Mouse (Mus musculus) lung, embryonic 15.5 days (tissue): ENCODE data around the gene Cxcl17. TPM values are rescaled to one million over a fixed set of nuclear protein-coding genes. Genes with fewer than 3 reads are reported as not detected.
"Not testable (repeated sequence)": the region's sequence is repeated elsewhere in the genome, so short reads cannot be mapped to it uniquely, and the experiment has no call there.

Source experiments
- ATAC-seq: fragments of 200-750 bp; cut with Nextera tagmentation; 2 replicates; pipeline ENCODE4 v1.8.0; 2017; ENCODE audit warnings: moderate number of reproducible peaks, borderline replicate concordance; ENCODE audit not compliant: low FRiP score, low TSS enrichment; ENCODE audit errors: extremely low read depth
- H3K27ac ChIP-seq: fragments of 300-500 bp; sonication (generic); 2 replicates; pipeline ENCODE4 v1.5.1; 2015; ENCODE audit warnings: moderate library complexity, mild to moderate bottlenecking, inconsistent platforms
- H3K27me3 ChIP-seq: fragments of 300-500 bp; sonication (generic); 2 replicates; pipeline ENCODE4 v1.6.1; 2015; ENCODE audit warnings: inconsistent platforms
- H3K36me3 ChIP-seq: fragments of 300-500 bp; sonication (generic); 2 replicates; pipeline ENCODE4 v1.6.1; 2015; ENCODE audit warnings: inconsistent platforms
- H3K4me1 ChIP-seq: fragments of 300-500 bp; sonication (generic); 2 replicates; pipeline ENCODE4 v1.6.1; 2015; ENCODE audit warnings: inconsistent platforms
- H3K4me2 ChIP-seq: fragments of 300-500 bp; sonication (generic); 2 replicates; pipeline ENCODE4 v1.6.1; 2015; ENCODE audit warnings: inconsistent platforms, mild to moderate bottlenecking, moderate library complexity
- H3K4me3 ChIP-seq: fragments of 300-500 bp; sonication (generic); 2 replicates; pipeline ENCODE4 v1.5.1; 2015; ENCODE audit warnings: mild to moderate bottlenecking, inconsistent platforms
- H3K9ac ChIP-seq: fragments of 300-500 bp; sonication (generic); 2 replicates; pipeline ENCODE4 v1.6.1; 2015; ENCODE audit warnings: inconsistent platforms
- H3K9me3 ChIP-seq: fragments of 300-500 bp; sonication (generic); 2 replicates; pipeline ENCODE4 v1.6.1; 2016; ENCODE audit warnings: inconsistent platforms
- WGBS: fragments of 180-500 bp; shearing (Covaris S2); methylation state at CpG from one replicate; pipeline ENCODE4 v1.1.7; 2015; 5-methylcytosine and 5-hydroxymethylcytosine counted together
- polyA plus RNA-seq: library from polyadenylated mRNA; unstranded; fragments of >200 nt; fragmentation: Nextera tagmentation; extraction: Ambion mirVana; gene quantifications from 2 replicates; pipeline ENCODE4 v1.2.1, GENCODE M21; 2015

The Cxcl17 gene
- 0.21 and 0.34 TPM in 2 replicates for polyA plus RNA-seq

- ATAC-seq: no peak
- H3K9ac ChIP-seq: no peak within 1 kb of the TSS
- no peaks in the 10 kb centered on the region for H3K4me1 ChIP-seq
- 37% methylated on average over 7 of the region's 7 CpGs for WGBS
- no peaks in the 10 kb centered on the region for H3K36me3 ChIP-seq
- H3K9me3 ChIP-seq: no peaks in the 10 kb centered on the region
- no peak within 1 kb of the TSS for H3K27ac ChIP-seq
- H3K4me3 ChIP-seq: no peak within 1 kb of the TSS
- no peak within 1 kb of the TSS for H3K4me2 ChIP-seq
- H3K27me3 ChIP-seq: no peaks in the 10 kb centered on the region
These were observed at the start of gene Cxcl17 for GRCm38 (mm10) chr7:25412833-25413441. Gene Cxcl17 (minus strand): TSS chr7:25412886.

- not testable (repeated sequence) for H3K27ac ChIP-seq, H3K4me2 ChIP-seq, ATAC-seq, H3K9me3 ChIP-seq, H3K27me3 ChIP-seq, H3K36me3 ChIP-seq, H3K9ac ChIP-seq, H3K4me3 ChIP-seq, H3K4me1 ChIP-seq
- no CpG with 5 or more reads among the region's 1 CpGs for WGBS
These were observed 49.3 kb upstream of the Cxcl17 start for GRCm38 (mm10) chr7:25462033-25462337.

GRCm38 (mm10) chr7:25461336-25462032 lies 48.8 kb upstream of the Cxcl17 start:
- 50% methylated on average over 4 of the region's 5 CpGs for WGBS
- H3K27me3 ChIP-seq, ATAC-seq, H3K9ac ChIP-seq, H3K4me3 ChIP-seq, H3K4me1 ChIP-seq, H3K36me3 ChIP-seq, H3K4me2 ChIP-seq, H3K9me3 ChIP-seq, H3K27ac ChIP-seq: not testable (repeated sequence)

- Histone ChIP-seq H3K4me1 (no peaks in the 10 kb centered on the region), H3K4me2 (no peak overlapping the region), H3K27ac (no peak overlapping the region), H3K9me3 (no peaks in the 10 kb centered on the region), H3K36me3 (no peaks in the 10 kb centered on the region), H3K9ac (no peak overlapping the region), H3K4me3 (no peak overlapping the region), H3K27me3 (no peaks in the 10 kb centered on the region)
- 80% methylated on average over 3 of the region's 3 CpGs for WGBS
- ATAC-seq: no peak
These were observed 39.4 kb upstream of the Cxcl17 start for GRCm38 (mm10) chr7:25452103-25452502.

- Histone ChIP-seq H3K9ac (no peak overlapping the region), H3K9me3 (no peaks in the 10 kb centered on the region), H3K36me3 (no peaks in the 10 kb centered on the region), H3K27ac (no peak overlapping the region), H3K4me1 (no peaks in the 10 kb centered on the region), H3K27me3 (no peaks in the 10 kb centered on the region), H3K4me3 (no peak overlapping the region), H3K4me2 (no peak overlapping the region)
- ATAC-seq: no peak
- 16% methylated on average over 9 of the region's 9 CpGs for WGBS
These were observed 37.5 kb upstream of the Cxcl17 start for GRCm38 (mm10) chr7:25449913-25450890.

- ATAC-seq: no peak
- Histone ChIP-seq H3K27ac (peak overlapping the region; percentile 69), H3K36me3 (no peaks in the 10 kb centered on the region), H3K9ac (no peak overlapping the region), H3K9me3 (no peaks in the 10 kb centered on the region), H3K27me3 (no peaks in the 10 kb centered on the region), H3K4me1 (peaks cover 21% of the 10 kb centered on the region), H3K4me3 (no peak overlapping the region), H3K4me2 (no peak overlapping the region)
- WGBS: 74% methylated on average over 6 of the region's 6 CpGs
These were observed 28.1 kb upstream of the Cxcl17 start for GRCm38 (mm10) chr7:25440816-25441153.

- no peak overlapping the region for H3K4me3 ChIP-seq
- peaks cover 27% of the 10 kb centered on the region for H3K4me1 ChIP-seq
- no peak overlapping the region; the same call in 1 of the 2 replicates for H3K4me2 ChIP-seq
- H3K27me3 ChIP-seq: no peaks in the 10 kb centered on the region
- peak; percentile 43 for ATAC-seq
- 64% methylated on average over 9 of the region's 9 CpGs for WGBS
- H3K9me3 ChIP-seq: no peaks in the 10 kb centered on the region
- H3K36me3 ChIP-seq: no peaks in the 10 kb centered on the region
- H3K27ac ChIP-seq: peak overlapping the region; percentile 69
- H3K9ac ChIP-seq: no peak overlapping the region
These were observed 27.5 kb upstream of the Cxcl17 start for GRCm38 (mm10) chr7:25439978-25440815.

GRCm38 (mm10) chr7:25439124-25439822 lies 26.6 kb upstream of the Cxcl17 start:
- Histone ChIP-seq H3K27ac (peak overlapping the region; percentile 69), H3K9ac (no peak overlapping the region), H3K36me3 (no peaks in the 10 kb centered on the region), H3K27me3 (no peaks in the 10 kb centered on the region), H3K4me3 (no peak overlapping the region), H3K4me2 (no peak overlapping the region), H3K4me1 (peaks cover 36% of the 10 kb centered on the region), H3K9me3 (no peaks in the 10 kb centered on the region)
- 64% methylated on average over 8 of the region's 8 CpGs for WGBS
- no peak for ATAC-seq

- Histone ChIP-seq H3K9me3 (no peaks in the 10 kb centered on the region), H3K4me2 (no peak overlapping the region), H3K27me3 (no peaks in the 10 kb centered on the region), H3K4me3 (no peak overlapping the region), H3K27ac (no peak overlapping the region), H3K4me1 (peaks cover 48% of the 10 kb centered on the region), H3K9ac (no peak overlapping the region), H3K36me3 (no peaks in the 10 kb centered on the region)
- 68% methylated on average over 2 of the region's 2 CpGs for WGBS
- ATAC-seq: no peak
These were observed 24.0 kb upstream of the Cxcl17 start for GRCm38 (mm10) chr7:25436704-25437103.

GRCm38 (mm10) chr7:25436226-25436625 lies 23.5 kb upstream of the Cxcl17 start:
- Histone ChIP-seq H3K9me3 (no peaks in the 10 kb centered on the region), H3K27me3 (no peaks in the 10 kb centered on the region), H3K4me1 (peaks cover 48% of the 10 kb centered on the region), H3K4me3 (no peak overlapping the region), H3K9ac (no peak overlapping the region), H3K4me2 (no peak overlapping the region), H3K36me3 (no peaks in the 10 kb centered on the region), H3K27ac (0 out of 2 replicates have a peak overlapping the region, but pooled peaks have one; percentile 31)
- WGBS: 64% methylated on average over 6 of the region's 6 CpGs
- no peak for ATAC-seq

- WGBS: 83% methylated on average over 2 of the region's 2 CpGs
- H3K9me3 ChIP-seq: no peaks in the 10 kb centered on the region
- 0 out of 2 replicates have a peak overlapping the region, but pooled peaks have one; percentile 31 for H3K27ac ChIP-seq
- H3K9ac ChIP-seq: no peak overlapping the region
- ATAC-seq: no peak
- no peaks in the 10 kb centered on the region for H3K36me3 ChIP-seq
- no peak overlapping the region for H3K4me3 ChIP-seq
- no peaks in the 10 kb centered on the region for H3K27me3 ChIP-seq
- peaks cover 45% of the 10 kb centered on the region for H3K4me1 ChIP-seq
- no peak overlapping the region for H3K4me2 ChIP-seq
These were observed 22.8 kb upstream of the Cxcl17 start for GRCm38 (mm10) chr7:25435546-25435851.
